Mouse (Mus musculus) CH12.LX (cell line): ENCODE results near the gene Prkd3. TPM values are rescaled to one million over a fixed set of nuclear protein-coding genes. Genes with fewer than 3 reads are reported as not detected.

Experiments
- DNase-seq: peaks from one replicate; pipeline ENCODE4 v3.0.0-alpha.2; 2013; ENCODE audit errors: extremely low read depth
- H3K27ac ChIP-seq: 2 replicates; pipeline ENCODE4 v1.5.1; 2012; ENCODE audit warnings: low read depth, mild to moderate bottlenecking, control low read depth, moderate library complexity; ENCODE audit not compliant: insufficient read depth
- H3K27me3 ChIP-seq: replicated peaks from 2 replicates; pipeline ENCODE3; 2012; ENCODE audit warnings: inconsistent platforms
- H3K36me3 ChIP-seq, 2 experiments: replicated peaks in 1 of 2; 2 replicates each; pipeline versions ENCODE3 to v1.6.1; 2012; ENCODE audit warnings: inconsistent platforms in 1 of 2, low read length in 1 of 2, mild to moderate bottlenecking in 1 of 2, mixed read lengths in 1 of 2, moderate library complexity in 1 of 2; ENCODE audit not compliant: control insufficient read depth in 1 of 2, insufficient read depth in 1 of 2
- H3K4me1 ChIP-seq, 2 experiments: 2 replicates each; pipeline ENCODE4 v1.6.1; 2012; ENCODE audit warnings: inconsistent platforms in 1 of 2, moderate library complexity in 1 of 2; ENCODE audit not compliant: insufficient read depth in 2 of 2, control insufficient read depth in 1 of 2
- H3K4me2 ChIP-seq: 2 replicates; pipeline ENCODE4 v1.6.1; 2012; ENCODE audit warnings: low read depth, mild to moderate bottlenecking, control low read depth; ENCODE audit not compliant: poor library complexity, insufficient read depth, severe bottlenecking
- H3K4me3 ChIP-seq, 3 experiments: fragments of 150-350 bp in 1 of 3; sonication (generic) in 1 of 3; replicated peaks in 1 of 3; 2 replicates each; pipeline versions ENCODE3 to v1.5.1; 2011 to 2012; ENCODE audit warnings: low read depth in 2 of 3, low read length in 2 of 3, mild to moderate bottlenecking in 2 of 3, moderate library complexity in 2 of 3, control low read depth in 1 of 3, improper control_type of control experiment in 1 of 3, inconsistent platforms in 1 of 3, mixed read lengths in 1 of 3; ENCODE audit not compliant: poor library complexity in 1 of 3
- H3K79me2 ChIP-seq: replicated peaks from 2 replicates; pipeline ENCODE4 v1.6.1; 2012; ENCODE audit warnings: mild to moderate bottlenecking, moderate library complexity; ENCODE audit not compliant: control insufficient read depth, poor library complexity, insufficient read depth, severe bottlenecking; ENCODE audit errors: extremely low read depth
- H3K9ac ChIP-seq: 2 replicates; pipeline ENCODE4 v1.6.1; 2012; ENCODE audit warnings: low read depth, mild to moderate bottlenecking, control low read depth, moderate library complexity; ENCODE audit not compliant: insufficient read depth
- H3K9me3 ChIP-seq: replicated peaks from 2 replicates; pipeline ENCODE3; 2012; ENCODE audit warnings: low read length, inconsistent platforms, mixed read lengths
- CTCF ChIP-seq, 2 experiments: IDR thresholded peaks in 1 of 2; conservative IDR thresholded peaks in 1 of 2; 2 replicates each; pipeline ENCODE4 v1.5.1; 2011 to 2012; ENCODE audit warnings: low read depth in 2 of 2, low read length in 2 of 2, improper control_type of control experiment in 1 of 2, inconsistent platforms in 1 of 2, mild to moderate bottlenecking in 1 of 2, moderate library complexity in 1 of 2
- KAT2A ChIP-seq: IDR thresholded peaks from 2 replicates; pipeline ENCODE4 v1.6.1; 2012; ENCODE audit warnings: low read length, improper control_type of control experiment, inconsistent platforms; ENCODE audit not compliant: insufficient replicate concordance
- MAZ ChIP-seq: IDR thresholded peaks from 2 replicates; pipeline ENCODE4 v1.6.1; 2012; ENCODE audit warnings: low read depth, mild to moderate bottlenecking, inconsistent platforms, low read length, improper control_type of control experiment, moderate library complexity
- MEF2A ChIP-seq: IDR thresholded peaks from 2 replicates; pipeline ENCODE4 v1.6.1; 2014; ENCODE audit warnings: low read depth, mild to moderate bottlenecking, inconsistent platforms, low read length, improper control_type of control experiment, borderline replicate concordance
- MXI1 ChIP-seq: IDR thresholded peaks from 2 replicates; pipeline ENCODE4 v1.6.1; 2011; ENCODE audit warnings: mild to moderate bottlenecking, low read depth, low read length, improper control_type of control experiment
- NELFE ChIP-seq: IDR thresholded peaks from 2 replicates; pipeline ENCODE4 v1.6.1; 2011; ENCODE audit warnings: low read depth, low read length, improper control_type of control experiment
- POLR2A ChIP-seq: IDR thresholded peaks from 2 replicates; pipeline ENCODE4 v1.6.1; 2011; ENCODE audit warnings: low read depth, mild to moderate bottlenecking, improper control_type of control experiment, low read length
- SIN3A ChIP-seq: IDR thresholded peaks from 2 replicates; pipeline ENCODE4 v1.6.1; 2012; ENCODE audit warnings: low read length, improper control_type of control experiment, inconsistent platforms
- TBP ChIP-seq: conservative IDR thresholded peaks from 2 replicates; pipeline ENCODE4 v1.6.1; 2011; ENCODE audit warnings: low read depth, low read length, improper control_type of control experiment
- USF1 ChIP-seq: IDR thresholded peaks from 2 replicates; pipeline ENCODE4 v1.6.1; 2014; ENCODE audit warnings: low read depth, mild to moderate bottlenecking, inconsistent platforms, low read length, improper control_type of control experiment
- USF2 ChIP-seq: conservative IDR thresholded peaks from 2 replicates; pipeline ENCODE4 v1.6.1; 2011; ENCODE audit warnings: low read depth, low read length, improper control_type of control experiment
- ZNF384 ChIP-seq: IDR thresholded peaks from 2 replicates; pipeline ENCODE4 v1.6.1; 2012; ENCODE audit warnings: low read depth, low read length, improper control_type of control experiment, inconsistent platforms
- dilution Hi-C: fragments of 300-500 bp; cut with MboI; formaldehyde crosslinking; loops from 2 replicates; pipeline ENCODE4 v1.14.3; 2020; ENCODE audit warnings: low sequenced_read_pairs; ENCODE audit not compliant: extremely low pct_unique_long_range_greater_than_20kb, extremely low pct_ligation_motif_present
- in situ Hi-C: fragments of 300-500 bp; cut with MboI; formaldehyde crosslinking; loops from 3 replicates; pipeline ENCODE4 v1.14.3; 2019; ENCODE audit warnings: low sequenced_read_pairs, low pct_ligation_motif_present, low pct_unique_long_range_greater_than_20kb, mixed read lengths
- polyA plus RNA-seq: library from polyadenylated mRNA; unstranded; fragments of >175 nt; gene quantifications from 2 replicates; pipeline ENCODE4 v1.2.1, GENCODE M21; 2012; ENCODE audit warnings: low read depth; ENCODE audit not compliant: insufficient read length
- total RNA-seq, 2 experiments: library from RNA; depleted of rRNA; stranded (reverse); fragments of 300-350 nt in 1 of 2; fragments of >200 nt in 1 of 2; gene quantifications; 2 replicates each; pipeline ENCODE4 v1.2.3; 2012 to 2014

Gene Prkd3
- total and polyA plus RNA-seq, 3 experiments, result not detected

DNA sequence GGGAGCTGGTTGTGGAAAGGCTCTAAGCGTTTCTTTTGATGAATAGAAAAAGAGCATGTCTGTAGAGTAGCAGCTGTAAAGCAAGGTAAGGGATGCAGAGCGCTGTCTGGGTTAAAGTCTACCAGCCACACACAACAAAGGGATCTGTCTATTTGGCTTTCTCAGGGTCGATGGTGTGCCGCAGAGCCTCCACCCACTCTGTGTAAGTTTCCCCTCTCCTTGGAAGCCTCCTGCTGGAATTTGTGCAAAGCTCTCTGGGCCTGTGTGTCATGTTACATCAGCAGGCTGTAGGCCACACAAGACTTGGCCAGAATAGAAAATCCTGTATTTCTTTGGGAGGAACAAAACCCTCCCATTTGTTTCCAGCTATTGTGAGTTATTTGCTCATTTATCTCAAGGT lies 48.4 kb upstream of the Prkd3 start:
- no peak for TF ChIP-seq CTCF (conservative IDR thresholded peaks at IDR 0.05 in 1 of 2, IDR thresholded peaks at IDR 0.05 in 1 of 2; ENCODE audit: low read depth in 2 of 2, low read length in 2 of 2)
- dilution Hi-C loops (no loop called here), in situ Hi-C loops (no loop called here)
- H3K36me3 ChIP-seq, result no peaks in the 10 kb centered on the region
- H3K9me3 ChIP-seq, result no peaks in the 10 kb centered on the region
- no peaks in the 10 kb centered on the region for H3K27me3 ChIP-seq
- no peak overlapping the region for H3K4me2 ChIP-seq
- H3K4me1 ChIP-seq, result peaks cover 0 to 4% of the 10 kb centered on the region in 2 experiments; a peak in 1 of 4 replicates
- H3K79me2 ChIP-seq, result no peaks in the 10 kb centered on the region
- DNase-seq, result no peak
- H3K27ac ChIP-seq, result no peak overlapping the region
- H3K4me3 ChIP-seq, result no peak overlapping the region
- H3K9ac ChIP-seq, result no peak overlapping the region

DNA sequence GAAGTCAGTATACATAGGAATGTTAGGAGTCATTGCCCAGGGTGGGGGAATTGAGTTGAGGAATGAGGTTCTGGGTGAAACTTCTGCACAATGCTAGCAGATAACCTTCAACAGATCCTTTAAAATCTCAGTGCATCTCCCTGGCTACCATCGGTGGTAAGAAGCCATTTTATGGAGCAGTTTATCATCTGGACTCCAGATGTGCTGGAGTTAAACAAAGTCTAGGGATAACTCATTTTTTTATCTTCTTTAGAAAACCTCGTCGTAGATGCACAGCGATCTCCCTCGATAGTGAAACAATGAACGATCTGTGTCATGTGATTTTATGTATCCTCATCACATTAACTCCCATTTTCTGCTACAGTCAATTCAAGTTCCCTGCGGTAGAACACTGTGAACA lies 48.0 kb upstream of the Prkd3 start:
- Histone ChIP-seq H3K79me2 (no peaks in the 10 kb centered on the region), H3K4me3 (no peak overlapping the region), H3K36me3 (no peaks in the 10 kb centered on the region), H3K9ac (no peak overlapping the region), H3K27ac (no peak overlapping the region), H3K4me1 (peaks cover 0 to 1% of the 10 kb centered on the region in 2 experiments; a peak in 1 of 4 replicates), H3K27me3 (no peaks in the 10 kb centered on the region), H3K4me2 (no peak overlapping the region), H3K9me3 (no peaks in the 10 kb centered on the region)
- no peak for DNase-seq
- in situ Hi-C loops (no loop called here), dilution Hi-C loops (no loop called here)
- TF ChIP-seq MXI1, result no peak
- TF ChIP-seq USF2, result no peak
- TF ChIP-seq MAZ, result no peak
- no peak for TF ChIP-seq CTCF (conservative IDR thresholded peaks at IDR 0.05 in 1 of 2, IDR thresholded peaks at IDR 0.05 in 1 of 2; ENCODE audit: low read depth in 2 of 2, low read length in 2 of 2)
- no peak for TF ChIP-seq ZNF384

DNA sequence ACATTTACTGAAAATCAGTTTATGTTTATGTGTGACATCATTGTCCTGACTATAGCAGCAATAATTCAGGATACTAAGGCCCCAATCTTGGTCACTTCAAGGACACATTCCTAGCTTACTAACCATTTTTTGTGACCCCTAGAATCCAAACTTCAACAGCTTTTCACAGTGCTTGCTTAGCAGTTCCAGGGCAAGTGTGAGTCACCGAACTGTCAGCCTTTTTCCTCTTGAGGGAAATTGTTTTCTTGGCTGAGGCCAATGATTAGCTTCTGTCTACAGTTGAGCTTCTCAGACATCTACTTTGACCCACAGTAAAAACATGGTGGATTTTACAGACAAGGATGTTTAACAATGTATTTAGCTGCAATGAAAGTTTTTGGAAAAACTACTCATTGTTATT lies 43.6 kb upstream of the Prkd3 start:
- no peak overlapping the region for H3K27ac ChIP-seq
- DNase-seq, result no peak
- TF ChIP-seq TBP (no peak), SIN3A (no peak), NELFE (no peak), POLR2A (no peak), KAT2A (no peak), ZNF384 (no peak), MEF2A (no peak), USF1 (no peak)
- no peaks in the 10 kb centered on the region for H3K36me3 ChIP-seq
- no peak overlapping the region for H3K4me3 ChIP-seq
- no peaks in the 10 kb centered on the region for H3K27me3 ChIP-seq
- no peaks in the 10 kb centered on the region for H3K79me2 ChIP-seq
- in situ Hi-C loops, result no loop called here
- dilution Hi-C loops, result no loop called here
- no peak overlapping the region for H3K9ac ChIP-seq
- no peaks in the 10 kb centered on the region for H3K4me1 ChIP-seq
- no peaks in the 10 kb centered on the region for H3K9me3 ChIP-seq
- no peak overlapping the region for H3K4me2 ChIP-seq
